Mouse (Mus musculus): ENCODE measurements at regions not wholly inside any gene's neighbourhood (a gene's known extent, or its start where the extent isn't known, plus 50 kb on each side); places are given as distances from the start of the nearest gene placed in this dataset.

DNA sequence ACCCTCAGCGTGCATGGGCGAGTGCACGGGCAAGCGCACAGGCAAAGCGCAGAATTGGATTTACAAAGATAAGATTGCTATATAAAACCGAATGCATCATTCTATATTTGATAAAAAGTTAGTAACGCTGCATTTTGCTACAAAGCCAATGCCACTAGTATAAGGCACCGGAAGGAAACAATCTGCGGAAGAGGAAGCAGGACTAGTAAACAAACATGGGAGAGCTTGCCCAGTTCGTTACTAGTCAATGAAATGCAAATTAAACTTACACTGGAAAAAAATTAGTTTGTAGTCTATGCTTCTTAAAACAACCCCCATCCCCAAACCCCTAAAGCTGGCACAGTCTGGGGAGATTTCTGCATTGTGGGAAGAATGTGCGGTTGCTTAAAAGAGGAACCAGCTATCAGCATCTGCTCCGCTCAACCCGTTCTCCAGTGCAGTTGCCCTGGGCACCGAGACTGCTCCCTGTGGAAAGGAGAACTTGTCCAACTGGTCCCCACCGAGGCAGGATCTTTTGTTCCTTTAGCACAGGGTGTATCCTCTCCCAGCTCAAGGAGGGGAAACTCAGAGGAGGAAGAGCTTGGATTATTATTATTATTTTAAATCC is 389.6 kb upstream of the Adgrl2 start:
- Histone ChIP-seq H3K27me3 (ENCODE audit: control insufficient read depth, insufficient read depth, low read length) (no peaks in the 10 kb centered on the region; the same call in 1 of the 2 replicates), H3K9ac (replicated peaks; ENCODE audit: low read length) (no peak overlapping the region), H3K4me2 (ENCODE audit: low read length) (no peak overlapping the region), H3K36me3 (ENCODE audit: control insufficient read depth, insufficient read depth, low read length) (no peaks in the 10 kb centered on the region), H3K4me3 (replicated peaks; ENCODE audit: low read depth, low read length) (no peak overlapping the region), H3K27ac (replicated peaks; ENCODE audit: low read depth, low read length) (no peak overlapping the region), H3K4me1 (ENCODE audit: control insufficient read depth, insufficient read depth, low read length) (no peaks in the 10 kb centered on the region), H3K9me3 (ENCODE audit: control insufficient read depth, low read length) (no peaks in the 10 kb centered on the region)
- WGBS = 73% methylated on average over 15 of the region's 15 CpGs
- ATAC-seq (ENCODE audit: low FRiP score, low TSS enrichment) (no peak), DNase-seq (no peak)

DNA sequence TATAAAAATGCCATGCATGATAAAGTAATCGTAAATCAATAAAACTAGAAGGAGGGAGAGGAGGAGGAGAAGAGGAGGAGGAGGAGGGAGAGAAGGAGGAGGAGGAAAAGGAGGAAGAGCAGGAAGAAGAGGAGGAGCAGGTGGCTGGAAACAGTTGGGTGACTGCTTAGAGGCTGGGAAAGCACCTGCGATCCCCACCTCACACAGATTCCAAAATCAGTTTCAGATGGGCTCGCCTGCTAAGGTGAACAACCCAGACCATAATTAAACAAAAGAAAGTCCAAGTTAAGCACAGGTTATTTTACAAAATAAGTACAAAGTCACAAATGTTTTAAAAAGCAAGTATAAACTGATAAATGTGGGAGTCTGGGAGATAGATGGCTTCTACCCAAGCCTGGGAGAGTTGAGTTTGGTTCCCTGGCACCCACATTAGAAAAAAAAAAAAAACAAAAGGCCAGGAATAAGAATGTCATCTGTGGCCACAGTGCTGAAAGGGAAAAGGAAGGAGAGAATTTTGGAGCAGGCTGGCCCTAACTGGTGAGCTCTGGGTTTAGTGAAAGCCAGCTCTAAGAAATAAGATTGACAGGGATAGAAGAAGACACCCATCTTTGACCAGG is 389.0 kb upstream of the Adgrl2 start:
- Histone ChIP-seq H3K9me3 (ENCODE audit: control insufficient read depth, low read length) (no peaks in the 10 kb centered on the region), H3K9ac (replicated peaks; ENCODE audit: low read length) (no peak overlapping the region), H3K4me1 (ENCODE audit: control insufficient read depth, insufficient read depth, low read length) (no peaks in the 10 kb centered on the region), H3K36me3 (ENCODE audit: control insufficient read depth, insufficient read depth, low read length) (no peaks in the 10 kb centered on the region), H3K27ac (replicated peaks; ENCODE audit: low read depth, low read length) (no peak overlapping the region), H3K4me3 (replicated peaks; ENCODE audit: low read depth, low read length) (no peak overlapping the region), H3K27me3 (ENCODE audit: control insufficient read depth, insufficient read depth, low read length) (no peaks in the 10 kb centered on the region; the same call in 1 of the 2 replicates), H3K4me2 (ENCODE audit: low read length) (no peak overlapping the region)
- DNase-seq (no peak), ATAC-seq (ENCODE audit: low FRiP score, low TSS enrichment) (no peak)
- WGBS = 96% methylated on average over 3 of the region's 3 CpGs

DNA sequence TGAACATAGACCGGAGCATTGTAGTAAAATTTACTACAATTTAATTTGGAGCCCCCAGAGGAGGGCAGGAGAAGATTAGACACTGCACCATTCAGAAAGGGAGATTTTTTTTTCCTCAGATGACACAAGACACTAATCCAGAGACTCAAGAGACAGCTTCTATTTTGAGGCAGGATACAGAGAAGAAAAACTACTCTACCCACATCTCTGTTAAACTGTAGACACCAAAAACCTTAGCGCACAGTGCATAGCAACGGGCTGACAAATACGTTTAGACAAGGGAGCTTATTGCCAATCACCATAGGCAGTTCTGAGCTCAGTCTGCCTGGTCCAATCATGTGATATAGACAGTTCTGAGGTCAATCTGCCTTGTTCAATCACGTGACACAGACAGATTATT is 381.1 kb upstream of the Adgrl2 start:
- H3K27ac ChIP-seq (replicated peaks; ENCODE audit: low read depth, low read length) = no peak overlapping the region
- no peaks in the 10 kb centered on the region for H3K36me3 ChIP-seq (ENCODE audit: control insufficient read depth, insufficient read depth, low read length)
- ATAC-seq (ENCODE audit: low FRiP score, low TSS enrichment) (no peak), DNase-seq (no peak)
- H3K4me3 ChIP-seq (replicated peaks; ENCODE audit: low read depth, low read length) = no peak overlapping the region
- 60% methylated on average over 5 of the region's 5 CpGs for WGBS
- H3K4me2 ChIP-seq (ENCODE audit: low read length) = no peak overlapping the region
- H3K9me3 ChIP-seq (ENCODE audit: control insufficient read depth, low read length) = no peaks in the 10 kb centered on the region
- no peak overlapping the region for H3K9ac ChIP-seq (replicated peaks; ENCODE audit: low read length)
- H3K27me3 ChIP-seq (ENCODE audit: control insufficient read depth, insufficient read depth, low read length) = no peaks in the 10 kb centered on the region
- H3K4me1 ChIP-seq (ENCODE audit: control insufficient read depth, insufficient read depth, low read length) = no peaks in the 10 kb centered on the region

DNA sequence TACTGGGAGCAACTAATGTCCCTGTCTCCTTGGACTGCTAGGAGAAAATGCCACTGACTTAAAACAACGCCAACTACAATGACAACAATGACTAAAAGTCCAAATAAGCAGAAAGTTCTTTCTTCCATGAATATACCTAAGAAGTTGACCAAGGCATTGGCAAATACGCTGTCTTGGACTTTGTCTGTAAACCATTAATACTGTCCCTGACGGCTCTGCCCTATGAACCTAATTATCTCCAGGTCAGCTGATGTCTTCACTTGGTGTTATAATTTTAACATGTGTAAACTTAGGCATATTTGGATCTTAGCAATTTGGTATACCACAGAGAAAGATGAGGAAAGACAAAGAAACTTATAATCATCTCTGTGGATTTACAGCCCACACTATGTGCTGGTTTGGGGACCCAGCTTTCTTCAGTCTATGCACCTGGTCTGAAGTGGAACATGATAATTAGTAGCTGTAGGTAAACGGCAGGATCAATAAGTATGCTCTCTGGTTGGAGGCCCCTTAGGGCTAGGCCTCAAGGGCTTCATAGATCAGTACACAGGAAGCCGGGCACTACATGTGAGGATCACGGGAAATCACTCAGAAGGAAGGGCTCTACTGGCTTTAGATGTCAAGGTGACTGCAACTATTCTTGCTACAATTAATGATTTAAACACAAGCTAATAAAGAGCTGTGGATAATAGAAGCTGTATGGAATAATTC is 380.3 kb upstream of the Adgrl2 start:
- no peak for ATAC-seq (ENCODE audit: low FRiP score, low TSS enrichment)

DNA sequence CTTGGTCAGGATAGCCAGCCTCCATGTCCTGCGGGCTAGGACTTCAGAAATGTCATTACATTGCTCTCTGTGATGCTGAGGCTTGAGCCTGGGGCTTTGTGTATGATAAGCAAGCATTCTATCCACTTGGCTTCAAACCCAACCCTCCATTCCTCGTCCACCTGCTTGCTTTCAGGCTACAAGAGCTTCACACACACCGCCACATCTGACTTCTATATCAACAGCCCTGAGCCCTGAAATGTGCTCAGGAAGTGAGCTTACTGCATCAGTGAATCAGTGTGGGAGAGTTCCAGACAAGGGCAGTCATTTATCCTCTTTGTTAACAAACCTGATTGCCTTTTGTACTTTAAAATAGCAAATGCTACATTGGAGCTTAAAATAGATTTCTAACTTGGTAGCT is 377.5 kb upstream of the Adgrl2 start:
- Histone ChIP-seq H3K27ac (replicated peaks; ENCODE audit: low read depth, low read length) (no peak overlapping the region), H3K36me3 (ENCODE audit: control insufficient read depth, insufficient read depth, low read length) (no peaks in the 10 kb centered on the region), H3K9me3 (ENCODE audit: control insufficient read depth, low read length) (no peaks in the 10 kb centered on the region), H3K9ac (replicated peaks; ENCODE audit: low read length) (no peak overlapping the region), H3K4me3 (replicated peaks; ENCODE audit: low read depth, low read length) (no peak overlapping the region), H3K27me3 (ENCODE audit: control insufficient read depth, insufficient read depth, low read length) (no peaks in the 10 kb centered on the region), H3K4me1 (ENCODE audit: control insufficient read depth, insufficient read depth, low read length) (no peaks in the 10 kb centered on the region), H3K4me2 (ENCODE audit: low read length) (no peak overlapping the region)
- WGBS = 80% methylated on average over 3 of the region's 3 CpGs
- no peak for DNase-seq
- no peak for ATAC-seq (ENCODE audit: low FRiP score, low TSS enrichment)

More for the DNA sequence above, 380.3 kb upstream of the Adgrl2 start:
- H3K4me2 ChIP-seq (ENCODE audit: low read length) = no peak overlapping the region
- WGBS = 89% methylated on average over 6 of the region's 6 CpGs
- H3K9me3 ChIP-seq (ENCODE audit: control insufficient read depth, low read length) = no peaks in the 10 kb centered on the region
- no peak overlapping the region for H3K27ac ChIP-seq (replicated peaks; ENCODE audit: low read depth, low read length)
- no peaks in the 10 kb centered on the region for H3K4me1 ChIP-seq (ENCODE audit: control insufficient read depth, insufficient read depth, low read length)
- no peaks in the 10 kb centered on the region for H3K36me3 ChIP-seq (ENCODE audit: control insufficient read depth, insufficient read depth, low read length)
- no peak for DNase-seq
- H3K4me3 ChIP-seq (replicated peaks; ENCODE audit: low read depth, low read length) = no peak overlapping the region
- H3K27me3 ChIP-seq (ENCODE audit: control insufficient read depth, insufficient read depth, low read length) = no peaks in the 10 kb centered on the region
- H3K9ac ChIP-seq (replicated peaks; ENCODE audit: low read length) = no peak overlapping the region

DNA sequence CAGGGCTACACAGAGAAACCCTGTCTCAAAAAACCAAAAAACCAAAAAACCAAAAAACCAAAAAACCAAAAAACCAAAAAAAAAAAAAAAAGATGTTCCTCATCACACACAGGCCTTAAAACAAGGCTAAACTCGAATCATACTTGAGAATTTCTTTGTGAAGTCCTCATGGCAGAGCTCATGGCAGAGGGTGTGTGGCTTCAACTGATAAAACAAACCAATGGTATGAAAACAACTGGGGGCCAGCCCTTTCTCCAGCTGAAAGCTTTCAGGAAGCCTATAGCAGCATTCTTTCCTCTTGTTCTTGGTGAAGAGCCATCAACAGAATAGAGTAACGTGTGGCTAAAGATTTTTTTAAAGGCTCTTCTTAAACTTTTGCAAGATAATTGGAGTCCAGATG is 369.8 kb upstream of the Adgrl2 start:
- Histone ChIP-seq H3K4me3 (replicated peaks; ENCODE audit: low read depth, low read length) (no peak overlapping the region), H3K9ac (replicated peaks; ENCODE audit: low read length) (no peak overlapping the region), H3K27ac (replicated peaks; ENCODE audit: low read depth, low read length) (no peak overlapping the region), H3K9me3 (ENCODE audit: control insufficient read depth, low read length) (no peaks in the 10 kb centered on the region), H3K27me3 (ENCODE audit: control insufficient read depth, insufficient read depth, low read length) (peaks cover 3% of the 10 kb centered on the region; the same call in 1 of the 2 replicates), H3K4me2 (ENCODE audit: low read length) (no peak overlapping the region), H3K36me3 (ENCODE audit: control insufficient read depth, insufficient read depth, low read length) (no peaks in the 10 kb centered on the region), H3K4me1 (ENCODE audit: control insufficient read depth, insufficient read depth, low read length) (peaks cover 15% of the 10 kb centered on the region)
- DNase-seq (no peak), ATAC-seq (ENCODE audit: low FRiP score, low TSS enrichment) (no peak)
- WGBS = 84% methylated on average over 2 of the region's 2 CpGs

DNA sequence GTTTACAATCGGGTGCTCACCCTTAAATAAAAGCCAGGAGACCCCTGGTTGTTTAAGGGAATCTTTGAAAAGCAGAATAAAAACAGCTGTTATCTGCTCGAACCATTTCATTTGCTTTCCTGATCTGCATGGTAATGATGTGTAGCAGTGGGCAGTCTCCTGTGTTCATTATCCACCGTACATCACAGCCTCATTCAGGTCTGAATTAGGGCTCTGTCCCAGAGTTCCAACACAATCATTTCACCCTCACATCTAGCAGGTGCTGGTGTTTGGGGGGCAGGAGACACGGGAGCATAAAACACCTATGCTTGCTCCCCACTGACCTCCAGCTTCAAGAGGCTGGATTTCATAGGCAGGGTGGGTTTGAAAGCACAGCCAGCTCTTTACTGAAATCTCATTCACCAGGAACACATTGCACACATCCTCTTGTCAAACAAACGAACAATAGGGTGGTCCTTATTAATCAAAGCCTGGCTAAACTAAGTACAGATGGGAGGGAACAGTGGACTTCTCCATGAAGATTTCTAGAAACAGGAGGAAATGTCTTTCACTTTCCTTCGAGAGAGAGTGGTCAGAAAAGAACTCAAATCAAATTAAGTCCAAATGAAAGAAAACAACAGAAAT is 368.3 kb upstream of the Adgrl2 start:
- H3K4me3 ChIP-seq (replicated peaks; ENCODE audit: low read depth, low read length) = no peak overlapping the region
- H3K4me1 ChIP-seq (ENCODE audit: control insufficient read depth, insufficient read depth, low read length) = peaks cover 15% of the 10 kb centered on the region
- 28% methylated on average over 6 of the region's 6 CpGs for WGBS
- H3K36me3 ChIP-seq (ENCODE audit: control insufficient read depth, insufficient read depth, low read length) = no peaks in the 10 kb centered on the region
- no peaks in the 10 kb centered on the region for H3K9me3 ChIP-seq (ENCODE audit: control insufficient read depth, low read length)
- no peak for ATAC-seq (ENCODE audit: low FRiP score, low TSS enrichment)
- H3K9ac ChIP-seq (replicated peaks; ENCODE audit: low read length) = no peak overlapping the region
- DNase-seq = peak; percentile 39
- peak overlapping the region; percentile 11 for H3K4me2 ChIP-seq (ENCODE audit: low read length)
- H3K27me3 ChIP-seq (ENCODE audit: control insufficient read depth, insufficient read depth, low read length) = peaks cover 3% of the 10 kb centered on the region; the same call in 1 of the 2 replicates
- H3K27ac ChIP-seq (replicated peaks; ENCODE audit: low read depth, low read length) = peak overlapping the region; percentile 42

DNA sequence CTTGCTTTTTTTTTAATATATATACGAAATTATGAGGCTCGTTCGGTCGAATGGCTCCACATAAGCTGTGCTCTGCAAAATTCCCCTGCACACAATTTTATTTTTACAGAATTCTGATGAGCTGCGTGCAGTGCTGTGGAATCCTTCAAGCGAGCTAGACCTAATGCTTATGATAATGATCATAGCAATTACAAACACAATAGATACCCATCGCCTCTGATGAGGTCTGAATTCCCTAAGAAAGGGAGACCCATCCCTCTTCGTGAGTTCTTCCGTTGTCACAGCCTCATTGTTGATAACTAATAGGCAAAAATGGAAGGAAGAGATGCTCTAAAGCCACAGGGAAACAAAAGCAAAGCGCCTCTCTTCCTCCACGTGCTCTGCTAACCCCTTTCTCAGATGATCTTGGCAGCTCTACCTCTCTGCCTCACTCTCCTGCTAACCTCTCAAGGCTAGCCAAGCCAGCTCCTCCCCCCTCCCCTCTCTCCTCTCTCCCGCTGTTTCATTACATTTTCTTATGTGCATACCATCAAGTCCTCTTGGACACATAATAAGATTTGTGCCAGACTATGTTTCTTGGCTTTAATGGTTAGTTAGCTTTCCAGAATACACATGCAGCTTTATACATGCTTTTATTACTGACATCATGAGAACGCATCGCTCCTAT is 367.7 kb upstream of the Adgrl2 start:
- H3K4me1 ChIP-seq (ENCODE audit: control insufficient read depth, insufficient read depth, low read length) = peaks cover 15% of the 10 kb centered on the region
- no peak overlapping the region for H3K4me3 ChIP-seq (replicated peaks; ENCODE audit: low read depth, low read length)
- no peak overlapping the region for H3K9ac ChIP-seq (replicated peaks; ENCODE audit: low read length)
- ATAC-seq (ENCODE audit: low FRiP score, low TSS enrichment) = no peak
- 37% methylated on average over 14 of the region's 14 CpGs for WGBS
- H3K4me2 ChIP-seq (ENCODE audit: low read length) = peak overlapping the region; percentile 11
- DNase-seq = peak; percentile 58
- peaks cover 3% of the 10 kb centered on the region; the same call in 1 of the 2 replicates for H3K27me3 ChIP-seq (ENCODE audit: control insufficient read depth, insufficient read depth, low read length)
- H3K36me3 ChIP-seq (ENCODE audit: control insufficient read depth, insufficient read depth, low read length) = no peaks in the 10 kb centered on the region
- H3K9me3 ChIP-seq (ENCODE audit: control insufficient read depth, low read length) = no peaks in the 10 kb centered on the region
- peak overlapping the region; percentile 42 for H3K27ac ChIP-seq (replicated peaks; ENCODE audit: low read depth, low read length)

Data from midbrain, embryonic 14.5 days (tissue).